Mouse (Mus musculus): Measurements from ENCODE around the gene Ube2v1. TPM values are rescaled to one million over a fixed set of nuclear protein-coding genes. Genes with fewer than 3 reads are reported as not detected.

The Ube2v1 gene
- total RNA-seq, 2 experiments from 2014 or later: 82.3 to 189 TPM

- no peak for ATAC-seq (replicated peaks; ENCODE audit: low FRiP score, poor library complexity, severe bottlenecking)
Measured at GRCm38 (mm10) chr2:167597492-167598186, 34.3 kb downstream of the Ube2v1 start.

- ATAC-seq (replicated peaks; ENCODE audit: low FRiP score, poor library complexity, severe bottlenecking): no peak
Measured at GRCm38 (mm10) chr2:167596726-167597491, 35.0 kb downstream of the Ube2v1 start.

GRCm38 (mm10) chr2:167596262-167596661, 35.6 kb downstream of the Ube2v1 start:
- no peak for ATAC-seq (replicated peaks; ENCODE audit: low FRiP score, poor library complexity, severe bottlenecking)

DNA sequence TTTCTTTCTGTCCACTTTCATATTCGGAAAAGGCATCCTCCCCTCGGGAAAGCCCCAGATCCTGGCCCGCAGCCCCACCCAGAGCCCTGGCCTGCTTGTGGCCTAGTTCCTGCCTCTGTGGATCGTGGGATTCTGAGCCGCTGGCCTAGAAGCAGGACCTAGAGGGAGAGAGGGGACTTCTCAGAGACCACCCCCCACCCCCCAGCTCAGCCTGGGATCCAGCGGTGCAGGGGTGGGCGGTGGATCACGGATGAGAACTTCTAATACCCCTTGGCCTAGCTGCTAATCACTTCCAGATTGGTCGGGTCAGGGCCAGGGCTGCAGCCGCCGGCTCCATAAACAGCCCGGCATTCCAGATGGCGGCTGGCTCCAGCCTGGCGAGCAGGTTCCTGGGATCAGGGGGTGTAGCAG, 36.1 kb downstream of the Ube2v1 start:
- no peak for ATAC-seq (replicated peaks; ENCODE audit: low FRiP score, poor library complexity, severe bottlenecking)

- ATAC-seq (replicated peaks; ENCODE audit: low FRiP score, poor library complexity, severe bottlenecking): no peak
Measured at GRCm38 (mm10) chr2:167594444-167594934, 37.4 kb downstream of the Ube2v1 start.

DNA sequence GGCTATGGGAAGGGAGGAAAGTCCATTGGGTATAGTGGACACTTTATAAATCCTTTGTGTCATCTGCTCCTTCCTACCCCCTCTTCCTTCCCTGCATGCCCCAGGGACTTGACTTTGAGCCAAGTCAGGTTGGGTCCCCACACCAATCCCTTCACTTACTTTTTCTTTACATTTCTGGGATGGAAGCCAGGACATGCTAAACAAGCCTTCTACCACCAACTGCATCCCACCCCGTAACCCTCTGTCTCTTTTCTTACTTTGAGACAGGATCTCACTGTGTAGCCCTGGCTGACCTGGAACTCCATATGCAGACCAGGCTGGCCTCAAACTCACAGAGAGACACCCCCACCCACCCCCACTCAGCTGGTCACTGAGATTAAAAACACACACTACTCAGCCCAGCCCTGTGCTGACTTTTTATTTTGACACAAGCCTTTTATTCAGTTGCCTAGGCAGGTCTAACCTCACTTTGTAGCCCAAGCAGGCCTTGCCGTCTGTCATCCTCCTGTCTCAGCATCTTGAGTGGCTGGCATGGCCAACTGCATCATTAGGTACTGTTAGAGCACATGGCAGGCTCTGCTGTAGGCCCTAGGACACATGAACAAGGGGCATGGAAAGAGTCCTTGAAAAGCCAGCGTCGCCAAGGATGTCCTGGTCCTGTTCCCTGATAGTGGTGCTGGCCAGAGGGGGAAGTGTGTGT, 38.2 kb downstream of the Ube2v1 start:
- ATAC-seq (replicated peaks; ENCODE audit: low FRiP score, poor library complexity, severe bottlenecking): no peak

DNA sequence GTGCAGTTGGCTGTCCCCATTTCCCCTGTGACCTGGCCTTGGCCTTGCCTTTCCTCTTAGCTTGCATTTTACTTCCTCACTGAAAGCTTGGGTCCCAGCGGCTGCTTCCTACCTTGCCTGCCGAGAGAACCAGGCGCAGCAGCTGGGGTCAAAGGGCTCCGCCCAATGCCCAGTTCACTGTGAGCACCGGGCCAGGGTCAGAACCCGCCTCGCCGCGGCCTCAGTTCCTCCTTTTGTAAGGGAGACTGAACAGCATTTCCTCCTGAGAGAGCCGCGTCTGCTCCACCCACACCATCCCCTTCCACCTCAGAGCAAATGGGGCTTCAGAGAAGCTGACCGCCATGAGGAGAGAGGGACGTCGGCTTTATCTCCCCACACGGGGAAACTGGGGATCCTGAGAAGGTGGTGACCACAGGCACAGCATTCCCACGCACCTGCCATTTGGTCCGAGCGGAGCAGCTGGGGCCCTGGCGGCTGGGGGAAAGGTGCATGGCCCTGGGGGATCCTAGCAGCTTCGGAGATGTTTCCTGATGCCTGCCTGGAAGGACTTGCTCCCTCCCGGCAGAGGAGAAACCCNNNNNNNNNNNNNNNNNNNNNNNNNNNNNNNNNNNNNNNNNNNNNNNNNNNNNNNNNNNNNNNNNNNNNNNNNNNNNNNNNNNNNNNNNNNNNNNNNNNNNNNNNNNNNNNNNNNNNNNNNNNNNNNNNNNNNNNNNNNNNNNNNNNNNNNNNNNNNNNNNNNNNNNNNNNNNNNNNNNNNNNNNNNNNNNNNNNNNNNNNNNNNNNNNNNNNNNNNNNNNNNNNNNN, 42.9 kb downstream of the Ube2v1 start:
- ATAC-seq (replicated peaks; ENCODE audit: low FRiP score, poor library complexity, severe bottlenecking): peak; percentile 58

- no peak for ATAC-seq (replicated peaks; ENCODE audit: low FRiP score, poor library complexity, severe bottlenecking)
Measured at GRCm38 (mm10) chr2:167586976-167587375, 44.9 kb downstream of the Ube2v1 start.

GRCm38 (mm10) chr2:167586041-167586440, 45.9 kb downstream of the Ube2v1 start:
- no peak for ATAC-seq (replicated peaks; ENCODE audit: low FRiP score, poor library complexity, severe bottlenecking)

DNA sequence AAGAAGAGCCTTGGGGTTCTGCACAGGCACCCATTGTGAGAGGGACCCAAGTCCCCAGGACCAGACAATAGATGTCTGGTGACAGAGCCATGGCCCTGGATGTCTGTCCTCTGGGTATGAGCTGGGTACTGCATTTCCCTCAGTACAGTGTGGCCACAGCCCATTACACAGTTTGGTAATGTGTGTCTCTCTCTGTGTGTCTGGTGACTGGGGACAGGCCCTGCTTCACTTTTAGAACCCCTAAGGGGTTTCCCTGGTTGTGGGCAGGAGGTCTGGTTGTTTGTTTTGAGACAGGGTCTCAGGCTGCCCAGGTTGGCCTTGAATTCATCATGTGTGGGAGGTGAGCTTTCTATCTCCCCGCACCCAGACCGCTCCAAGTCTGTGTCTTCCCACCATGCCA, 46.6 kb downstream of the Ube2v1 start:
- no peak for ATAC-seq (replicated peaks; ENCODE audit: low FRiP score, poor library complexity, severe bottlenecking)

- no peak for ATAC-seq (replicated peaks; ENCODE audit: low FRiP score, poor library complexity, severe bottlenecking)
Measured at GRCm38 (mm10) chr2:167583161-167583952, 48.5 kb downstream of the Ube2v1 start.

- no peak for ATAC-seq (replicated peaks; ENCODE audit: low FRiP score, poor library complexity, severe bottlenecking)
Measured at GRCm38 (mm10) chr2:167578521-167578920, 53.4 kb downstream of the Ube2v1 start.

DNA sequence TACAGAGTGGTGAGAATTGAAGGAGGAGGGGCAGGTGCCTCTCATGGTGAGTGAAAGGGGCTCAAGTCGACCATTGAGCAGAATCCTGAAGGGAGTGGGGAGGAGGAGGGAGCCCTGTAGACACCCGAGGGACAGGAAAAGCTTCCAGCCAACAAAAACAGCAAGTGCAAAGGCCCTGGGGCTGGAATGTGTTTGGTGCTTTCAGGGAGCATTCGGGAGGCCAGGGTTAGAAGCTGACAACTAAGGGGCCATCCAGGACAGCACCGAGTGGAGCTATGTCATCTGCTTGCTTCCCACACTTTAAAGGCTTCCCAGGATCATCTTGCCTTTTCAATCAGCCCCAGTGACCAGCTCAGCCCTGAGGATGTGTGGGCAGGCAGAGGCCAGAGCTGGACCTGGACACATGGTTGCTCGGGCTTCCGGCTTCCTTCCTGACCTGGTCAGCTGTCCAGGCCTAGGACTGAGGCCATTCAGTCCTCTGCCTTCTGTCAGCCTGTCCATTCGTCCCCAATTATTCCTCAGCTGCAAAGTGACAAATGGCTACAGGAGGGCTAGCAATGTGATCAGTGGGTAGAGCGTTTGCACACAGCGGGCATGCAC, 54.6 kb downstream of the Ube2v1 start:
- ATAC-seq (replicated peaks; ENCODE audit: low FRiP score, poor library complexity, severe bottlenecking): no peak

GRCm38 (mm10) chr2:167576121-167576620, 55.7 kb downstream of the Ube2v1 start:
- no peak for ATAC-seq (replicated peaks; ENCODE audit: low FRiP score, poor library complexity, severe bottlenecking)

DNA sequence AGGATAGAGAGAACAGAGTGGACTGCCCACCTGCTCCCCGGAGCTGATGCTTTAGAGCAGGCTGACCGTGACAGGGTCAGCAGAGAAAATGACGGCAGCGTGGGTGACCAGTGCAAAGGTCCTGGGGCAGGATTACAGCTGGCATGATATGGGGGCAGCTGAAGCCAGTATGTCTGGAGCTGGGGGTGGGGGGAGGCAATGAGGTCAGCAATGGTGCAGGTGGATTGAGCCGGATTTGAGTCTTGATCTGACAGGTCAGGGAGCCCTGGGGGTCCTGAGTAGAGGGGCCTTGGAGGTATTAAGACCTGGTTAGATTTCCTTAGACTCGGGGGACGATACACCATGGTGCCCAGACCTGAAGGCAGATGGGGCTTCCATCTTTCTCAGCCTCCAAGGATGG, 56.3 kb downstream of the Ube2v1 start:
- no peak for ATAC-seq (replicated peaks; ENCODE audit: low FRiP score, poor library complexity, severe bottlenecking)

- no peak for ATAC-seq (replicated peaks; ENCODE audit: low FRiP score, poor library complexity, severe bottlenecking)
Measured at GRCm38 (mm10) chr2:167574814-167575213, 57.1 kb downstream of the Ube2v1 start.

DNA sequence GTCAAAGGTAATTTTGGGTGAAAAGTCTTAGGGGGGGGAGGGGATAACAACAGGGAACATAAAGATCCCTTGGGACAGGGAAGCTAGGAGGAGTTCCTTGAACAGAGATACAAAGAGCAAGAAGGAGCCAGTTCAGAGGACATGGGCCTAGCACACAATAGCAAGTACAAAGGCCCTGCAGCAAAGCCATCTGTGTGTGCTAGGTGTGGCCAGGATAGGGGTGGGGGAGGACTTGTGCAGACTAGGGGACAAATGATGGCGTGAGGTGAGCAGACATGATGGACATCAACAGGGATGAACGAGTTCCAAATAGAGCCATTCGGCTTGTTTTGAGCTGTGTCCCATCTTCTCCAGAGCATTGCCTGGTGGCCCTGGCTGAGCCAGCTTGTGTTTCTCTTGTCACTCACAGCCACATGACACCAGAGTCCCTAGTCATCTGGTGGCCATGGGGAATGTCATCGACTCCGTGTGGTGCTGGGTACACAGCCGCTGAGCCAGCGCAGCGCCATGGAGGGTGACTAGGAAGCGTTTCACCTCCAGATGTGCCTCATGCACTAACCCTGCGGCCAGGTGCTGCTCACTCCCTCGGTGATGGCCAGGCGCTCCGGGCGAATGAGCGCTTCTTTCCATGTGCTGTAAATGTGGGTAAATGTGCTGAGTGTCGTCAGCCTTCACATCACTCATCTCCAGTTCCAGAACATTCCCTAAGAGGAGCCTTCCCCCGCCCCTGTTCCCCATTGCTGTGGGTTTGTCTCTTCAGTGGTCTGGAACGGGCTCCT, 60.3 kb downstream of the Ube2v1 start:
- ATAC-seq (replicated peaks; ENCODE audit: low FRiP score, poor library complexity, severe bottlenecking): no peak

- ATAC-seq (replicated peaks; ENCODE audit: low FRiP score, poor library complexity, severe bottlenecking): no peak
Measured at GRCm38 (mm10) chr2:167570815-167571214, 61.1 kb downstream of the Ube2v1 start.

Measured in erythroid progenitor cell, adult 5-6 weeks (primary cell).